Mouse (Mus musculus) lung, adult 2 months (tissue): Measurements from ENCODE around the gene Hormad1.

Experiments
- CTCF ChIP-seq: fragments of 200-500 bp; IDR thresholded peaks from 2 replicates; pipeline ENCODE4 v1.5.1; 2011; ENCODE audit warnings: mild to moderate bottlenecking, low read length, control low read depth; ENCODE audit not compliant: insufficient read depth
- POLR2A ChIP-seq: fragments of 200-500 bp; IDR thresholded peaks from 2 replicates; pipeline ENCODE4 v1.6.1; 2011; ENCODE audit warnings: low read depth, mild to moderate bottlenecking, control low read depth, low read length, borderline replicate concordance; ENCODE audit errors: extremely low read depth

DNA sequence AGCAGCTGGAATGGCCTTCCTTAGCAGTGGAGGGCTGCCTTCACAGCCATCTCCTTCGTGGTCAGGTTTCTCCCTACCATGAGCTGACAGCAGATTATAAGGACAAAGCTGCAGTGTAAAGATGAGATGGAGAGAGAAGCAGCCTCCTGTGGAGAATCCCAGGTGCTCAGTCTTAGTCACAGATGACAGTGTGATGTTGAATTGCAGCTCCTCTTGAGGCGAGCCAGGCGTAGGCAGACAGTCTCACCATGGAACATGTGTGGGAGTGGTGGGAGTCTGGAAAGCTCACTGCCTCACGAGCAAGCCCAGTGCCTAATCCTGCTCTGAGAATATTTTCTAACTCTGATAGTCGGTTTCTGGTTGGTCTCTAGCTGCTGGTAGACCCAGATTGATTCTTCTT lies 68.3 kb downstream of the Hormad1 start:
- no peak for TF ChIP-seq CTCF
- TF ChIP-seq POLR2A = no peak
